Mouse (Mus musculus) testis, adult 2 months (tissue): ENCODE data around the gene Pold2.

ENCODE experiments used
- CTCF ChIP-seq: fragments of 200-500 bp; IDR thresholded peaks from 2 replicates; pipeline ENCODE4 v1.5.1; 2012; ENCODE audit warnings: low read depth, mild to moderate bottlenecking, inconsistent platforms, low read length, moderate library complexity; ENCODE audit not compliant: control insufficient read depth, insufficient read depth, insufficient replicate concordance
- POLR2A ChIP-seq: fragments of 200-500 bp; IDR thresholded peaks from 2 replicates; pipeline ENCODE4 v1.6.1; 2012; ENCODE audit warnings: low read depth, mild to moderate bottlenecking, inconsistent platforms, low read length, moderate library complexity; ENCODE audit not compliant: control insufficient read depth

DNA sequence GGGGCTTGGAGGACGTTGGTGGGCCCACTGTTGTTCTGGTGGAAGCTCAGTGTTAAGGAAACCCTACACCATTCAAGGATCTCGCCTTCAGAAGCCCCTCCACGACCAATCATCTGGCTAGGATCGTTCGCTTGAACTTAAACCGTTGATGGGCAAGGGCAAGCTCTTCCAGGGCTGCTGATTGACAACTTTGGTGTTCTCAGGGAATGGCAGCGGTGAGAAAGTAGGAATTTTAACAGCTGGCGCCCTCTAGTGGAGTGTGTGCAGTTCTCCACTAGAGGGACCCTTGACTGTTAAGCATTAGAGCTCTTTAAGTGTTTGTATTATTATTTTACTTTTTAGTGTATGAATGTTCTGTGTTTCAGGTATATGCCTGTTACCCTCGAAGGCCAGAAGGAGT, 8.1 kb upstream of the Pold2 start:
- TF ChIP-seq CTCF (peak; percentile 38; the same call in 1 of the 2 replicates), POLR2A (no peak)
